8 mouse cellular contexts compared by ENCODE assay signal in the genomic region with DNA sequence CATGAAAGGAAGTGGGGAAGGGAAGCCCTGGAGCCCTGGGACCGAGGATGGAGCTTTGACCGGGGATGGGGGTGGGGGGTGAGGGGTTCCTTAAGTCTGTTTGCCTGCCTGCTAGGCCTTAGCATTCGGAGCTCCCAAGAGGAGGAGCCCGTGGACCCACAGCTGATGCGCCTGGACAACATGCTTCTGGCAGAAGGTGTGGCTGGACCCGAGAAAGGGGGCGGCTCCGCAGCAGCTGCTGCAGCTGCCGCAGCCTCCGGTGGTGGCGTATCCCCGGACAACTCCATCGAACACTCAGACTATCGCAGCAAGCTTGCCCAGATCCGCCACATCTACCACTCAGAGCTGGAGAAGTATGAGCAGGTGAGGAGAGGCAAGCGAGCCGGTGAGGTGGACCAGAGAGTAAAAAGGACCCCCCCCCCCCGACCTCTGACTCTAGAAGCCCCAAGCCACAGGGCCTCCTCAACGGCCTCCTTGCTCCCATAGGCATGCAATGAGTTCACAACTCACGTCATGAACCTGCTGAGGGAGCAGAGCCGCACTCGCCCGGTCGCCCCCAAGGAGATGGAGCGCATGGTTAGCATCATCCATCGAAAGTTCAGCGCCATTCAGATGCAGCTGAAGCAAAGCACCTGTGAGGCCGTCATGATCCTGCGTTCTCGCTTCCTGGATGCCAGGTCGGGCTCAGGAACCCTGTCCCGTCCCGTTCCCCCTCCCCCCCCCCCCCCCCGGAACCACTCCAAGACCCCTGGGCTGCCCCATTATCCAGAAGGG. TPM values are rescaled to one million over a fixed set of nuclear protein-coding genes. Genes with fewer than 3 reads are reported as not detected.
DNase-seq lines count a peak whose midpoint lies in the region; ATAC-seq and TF ChIP-seq lines count a peak whose summit lies in the region.

No protein-coding gene starts in this region.

- H3K4me3 ChIP-seq in layer of hippocampus, adult 2 months: peak overlapping the region; percentile 84
- H3K4me3 ChIP-seq in embryonic facial prominence, embryonic 14.5 days (ENCODE audit: low read depth, low read length): peak overlapping the region; percentile 88
- peak overlapping the region; percentile 88 for H3K4me3 ChIP-seq in kidney, embryonic 16.5 days (ENCODE audit: low read length)
- H3K4me3 ChIP-seq in midbrain, embryonic 13.5 days (replicated peaks): peak overlapping the region; percentile 84

- H3K36me3 ChIP-seq in embryonic facial prominence, embryonic 14.5 days (ENCODE audit: control insufficient read depth, insufficient read depth, low read length): peaks cover 30% of the 10 kb centered on the region
- H3K36me3 ChIP-seq in kidney, embryonic 16.5 days (ENCODE audit: insufficient read depth, low read length): peaks cover 19% of the 10 kb centered on the region
- H3K36me3 ChIP-seq in midbrain, embryonic 13.5 days: peaks cover 17% of the 10 kb centered on the region

- H3K27me3 ChIP-seq in embryonic facial prominence, embryonic 14.5 days (replicated peaks; ENCODE audit: control insufficient read depth, insufficient read depth, low read length): no peaks in the 10 kb centered on the region
- no peaks in the 10 kb centered on the region for H3K27me3 ChIP-seq in kidney, embryonic 16.5 days (ENCODE audit: insufficient read depth, low read length)
- H3K27me3 ChIP-seq in midbrain, embryonic 13.5 days: no peaks in the 10 kb centered on the region

- H3K9me3 ChIP-seq in embryonic facial prominence, embryonic 14.5 days (ENCODE audit: control insufficient read depth, low read length): no peaks in the 10 kb centered on the region
- H3K9me3 ChIP-seq in kidney, embryonic 16.5 days (ENCODE audit: low read length): no peaks in the 10 kb centered on the region
- no peaks in the 10 kb centered on the region for H3K9me3 ChIP-seq in midbrain, embryonic 13.5 days

- H3K9ac ChIP-seq in embryonic facial prominence, embryonic 14.5 days (ENCODE audit: low read depth, low read length): peak overlapping the region; percentile 98
- H3K9ac ChIP-seq in kidney, embryonic 16.5 days (replicated peaks; ENCODE audit: low read length): peak overlapping the region; percentile 99
- peak overlapping the region; percentile 99 for H3K9ac ChIP-seq in midbrain, embryonic 13.5 days (replicated peaks)

- H3K4me1 ChIP-seq in embryonic facial prominence, embryonic 14.5 days (ENCODE audit: control insufficient read depth, insufficient read depth, low read length): peaks cover 38% of the 10 kb centered on the region
- H3K4me1 ChIP-seq in kidney, embryonic 16.5 days (ENCODE audit: insufficient read depth, low read length): peaks cover 81% of the 10 kb centered on the region
- peaks cover 79% of the 10 kb centered on the region for H3K4me1 ChIP-seq in midbrain, embryonic 13.5 days (replicated peaks)

- no peak for ATAC-seq in embryonic facial prominence, embryonic 14.5 days (ENCODE audit: low read depth)
- no peak for ATAC-seq in kidney, embryonic 16.5 days (ENCODE audit: low FRiP score, low TSS enrichment)
- no peak for ATAC-seq in midbrain, embryonic 13.5 days
- no peak for ATAC-seq in erythroid progenitor cell, adult 5-6 weeks (replicated peaks; ENCODE audit: low FRiP score, poor library complexity, severe bottlenecking)

- peak overlapping the region; percentile 67 for H3K4me2 ChIP-seq in embryonic facial prominence, embryonic 14.5 days (ENCODE audit: low read depth, low read length)
- peak overlapping the region; percentile 95 for H3K4me2 ChIP-seq in kidney, embryonic 16.5 days (replicated peaks; ENCODE audit: low read depth, low read length)
- peak overlapping the region; percentile 96 for H3K4me2 ChIP-seq in midbrain, embryonic 13.5 days (replicated peaks)

- WGBS in embryonic facial prominence, embryonic 14.5 days: 37% methylated on average over 20 of the region's 34 CpGs
- 30% methylated on average over 33 of the region's 34 CpGs for WGBS in kidney, embryonic 16.5 days
- WGBS in midbrain, embryonic 13.5 days: 47% methylated on average over 34 of the region's 34 CpGs

- no peak for TF ChIP-seq CTCF in layer of hippocampus, adult 2 months (conservative IDR thresholded peaks at IDR 0.05)

- DNase-seq in layer of hippocampus, adult 2 months (ENCODE audit: low spot score in 2 of 2): no peak
- DNase-seq in layer of hippocampus, adult 9-11 months: no peak
- peak; percentile 70 for DNase-seq in embryonic facial prominence, embryonic 14.5 days (ENCODE audit: low spot score)
- DNase-seq in right cerebral cortex, postnatal 36 days (ENCODE audit: low spot score in 2 of 2): no peak
- DNase-seq in frontal cortex, postnatal 36 days (ENCODE audit: low spot score in 2 of 2): no peak

- peak overlapping the region; percentile 99; the same call in 1 of the 2 replicates for H3K27ac ChIP-seq in layer of hippocampus, adult 2 months
- H3K27ac ChIP-seq in embryonic facial prominence, embryonic 14.5 days (replicated peaks; ENCODE audit: low read depth, low read length): peak overlapping the region; percentile 99
- H3K27ac ChIP-seq in kidney, embryonic 16.5 days (ENCODE audit: low read length): peak overlapping the region; percentile 100
- peak overlapping the region; percentile 99 for H3K27ac ChIP-seq in midbrain, embryonic 13.5 days

RNA-seq across cellular contexts. Expression of a gene that starts 2.9 kb away (rescaled TPM):
- total RNA-seq in layer of hippocampus, adult 2 months (2021): 10 to 100 TPM; 66.9 to 69.5 TPM
- polyA plus RNA-seq in embryonic facial prominence, embryonic 14.5 days (2014; fragmentation: Nextera tagmentation; extraction: Ambion mirVana): 11.3 and 12.2 TPM in 2 replicates
- 13.1 and 15.6 TPM in 2 replicates for polyA plus RNA-seq in kidney, embryonic 16.5 days (2015; fragmentation: Nextera tagmentation; extraction: Ambion mirVana)
- polyA plus RNA-seq in midbrain, embryonic 13.5 days (2015; fragmentation: Nextera tagmentation; extraction: Ambion mirVana): 13.3 and 15.3 TPM in 2 replicates
- total RNA-seq in erythroid progenitor cell, adult 5-6 weeks (2015; ENCODE audit: low replicate concordance): 8.3 and 9.2 TPM in 2 replicates
- 8.7 and 19.7 TPM in 2 replicates for total RNA-seq in erythroid progenitor cell, adult 5-6 weeks (2017; ENCODE audit: low replicate concordance)

RNA-seq across cellular contexts. Expression of a gene that starts 3.7 kb away (rescaled TPM):
- total RNA-seq in layer of hippocampus, adult 2 months (2021): under 1 TPM; 0.79 to 0.83 TPM
- 2.0 and 2.3 TPM in 2 replicates for polyA plus RNA-seq in embryonic facial prominence, embryonic 14.5 days (2014; fragmentation: Nextera tagmentation; extraction: Ambion mirVana)
- polyA plus RNA-seq in kidney, embryonic 16.5 days (2015; fragmentation: Nextera tagmentation; extraction: Ambion mirVana): 8.8 and 16.8 TPM in 2 replicates
- 1.5 and 2.2 TPM in 2 replicates for polyA plus RNA-seq in midbrain, embryonic 13.5 days (2015; fragmentation: Nextera tagmentation; extraction: Ambion mirVana)
- total RNA-seq in erythroid progenitor cell, adult 5-6 weeks (2015; ENCODE audit: low replicate concordance): 0.84 and 1.1 TPM in 2 replicates
- total RNA-seq in erythroid progenitor cell, adult 5-6 weeks (2017; ENCODE audit: low replicate concordance): 1.7 TPM in 1 of 2 replicates, not detected in the other

RNA-seq across cellular contexts. Expression of a gene that starts 4.3 kb away (rescaled TPM):
- total RNA-seq in layer of hippocampus, adult 2 months (2021): 1 to 10 TPM; 2.4 to 2.5 TPM
- polyA plus RNA-seq in embryonic facial prominence, embryonic 14.5 days (2014; fragmentation: Nextera tagmentation; extraction: Ambion mirVana): 7.5 and 8.7 TPM in 2 replicates
- polyA plus RNA-seq in kidney, embryonic 16.5 days (2015; fragmentation: Nextera tagmentation; extraction: Ambion mirVana): 21.5 and 25.6 TPM in 2 replicates
- 2.8 and 3.4 TPM in 2 replicates for polyA plus RNA-seq in midbrain, embryonic 13.5 days (2015; fragmentation: Nextera tagmentation; extraction: Ambion mirVana)
- total RNA-seq in erythroid progenitor cell, adult 5-6 weeks (2015; ENCODE audit: low replicate concordance): 21.8 and 24.1 TPM in 2 replicates
- total RNA-seq in erythroid progenitor cell, adult 5-6 weeks (2017; ENCODE audit: low replicate concordance): 4.9 and 22.2 TPM in 2 replicates

RNA-seq across cellular contexts. Expression of a gene that starts 9.6 kb away (rescaled TPM):
- 10 to 100 TPM; 72.1 to 80.3 TPM for total RNA-seq in layer of hippocampus, adult 2 months (2021)
- polyA plus RNA-seq in embryonic facial prominence, embryonic 14.5 days (2014; fragmentation: Nextera tagmentation; extraction: Ambion mirVana): 80.8 and 85.3 TPM in 2 replicates
- 185 and 190 TPM in 2 replicates for polyA plus RNA-seq in kidney, embryonic 16.5 days (2015; fragmentation: Nextera tagmentation; extraction: Ambion mirVana)
- 324 and 337 TPM in 2 replicates for polyA plus RNA-seq in midbrain, embryonic 13.5 days (2015; fragmentation: Nextera tagmentation; extraction: Ambion mirVana)
- 39.4 and 63.8 TPM in 2 replicates for total RNA-seq in erythroid progenitor cell, adult 5-6 weeks (2015; ENCODE audit: low replicate concordance)
- total RNA-seq in erythroid progenitor cell, adult 5-6 weeks (2017; ENCODE audit: low replicate concordance): 16.6 and 24.9 TPM in 2 replicates

RNA-seq across cellular contexts. Expression of a gene that starts 10.1 kb away (rescaled TPM):
- total RNA-seq in layer of hippocampus, adult 2 months (2021): 100 to 1,000 TPM; 153 to 160 TPM
- polyA plus RNA-seq in embryonic facial prominence, embryonic 14.5 days (2014; fragmentation: Nextera tagmentation; extraction: Ambion mirVana): 54.8 and 60.5 TPM in 2 replicates
- polyA plus RNA-seq in kidney, embryonic 16.5 days (2015; fragmentation: Nextera tagmentation; extraction: Ambion mirVana): 81.8 and 83.1 TPM in 2 replicates
- polyA plus RNA-seq in midbrain, embryonic 13.5 days (2015; fragmentation: Nextera tagmentation; extraction: Ambion mirVana): 86.0 and 100 TPM in 2 replicates
- 12.6 and 17.3 TPM in 2 replicates for total RNA-seq in erythroid progenitor cell, adult 5-6 weeks (2015; ENCODE audit: low replicate concordance)
- total RNA-seq in erythroid progenitor cell, adult 5-6 weeks (2017; ENCODE audit: low replicate concordance): 8.0 and 10.3 TPM in 2 replicates
